12 mouse cellular contexts compared by ENCODE assay signal in genomic region chr13:15466496-15466895, GRCm38 (mm10). TPM values are rescaled to one million over a fixed set of nuclear protein-coding genes. Genes with fewer than 3 reads are reported as not detected.
DNase-seq lines count a peak whose midpoint lies in the region; ATAC-seq lines count a peak whose summit lies in the region.
"Had no signal": no experiment of that assay in that cellular context is flagged by ENCODE, and none has a peak within 500 bp of the region (broad histone marks: within the 10 kb centered on the region; RNA-seq: fewer than 3 reads in every experiment).

No protein-coding gene starts in this region.

- H3K27me3 ChIP-seq in hindbrain, embryonic 12.5 days = peaks cover 15% of the 10 kb centered on the region
- peaks cover 19% of the 10 kb centered on the region for H3K27me3 ChIP-seq in midbrain, embryonic 13.5 days

- peak overlapping the region; percentile 17 for H3K4me3 ChIP-seq in hindbrain, embryonic 12.5 days
- H3K4me3 ChIP-seq in midbrain, embryonic 13.5 days (replicated peaks) = peak overlapping the region; percentile 79
- H3K4me3 ChIP-seq: erythroblast, embryonic 14.5 days; megakaryocyte, embryonic 14.5 days had no signal

- H3K36me3 ChIP-seq in hindbrain, embryonic 12.5 days = no peaks in the 10 kb centered on the region
- H3K36me3 ChIP-seq in midbrain, embryonic 13.5 days = no peaks in the 10 kb centered on the region

- peak; percentile 35 for DNase-seq in embryo, embryonic 10 days (ENCODE audit: low spot score)
- no peak for DNase-seq in embryo, embryonic 10.5 days (ENCODE audit: low spot score)
- peak; percentile 31 for DNase-seq in NIH3T3 (ENCODE audit: low read depth)
- DNase-seq in frontal cortex, postnatal 14 days (ENCODE audit: low spot score in 2 of 2) = no peak
- DNase-seq in cerebellum, adult 11-12 months = no peak
- DNase-seq in left cerebral cortex, adult 8-10 months (ENCODE audit: low spot score in 2 of 2) = no peak
- DNase-seq: layer of hippocampus, postnatal 36 days; right cerebral cortex, adult 18-20 months had no signal

- H3K27ac ChIP-seq in hindbrain, embryonic 12.5 days = no peak overlapping the region
- H3K27ac ChIP-seq in midbrain, embryonic 13.5 days = no peak overlapping the region

- H3K9me3 ChIP-seq in hindbrain, embryonic 12.5 days (replicated peaks) = no peaks in the 10 kb centered on the region
- no peaks in the 10 kb centered on the region for H3K9me3 ChIP-seq in midbrain, embryonic 13.5 days
- H3K9me3 ChIP-seq: megakaryocyte, embryonic 14.5 days had no signal

- H3K9ac ChIP-seq in hindbrain, embryonic 12.5 days = peak overlapping the region; percentile 9; the same call in 1 of the 2 replicates
- peak overlapping the region; percentile 54 for H3K9ac ChIP-seq in midbrain, embryonic 13.5 days (replicated peaks)

- no peak for ATAC-seq in hindbrain, embryonic 12.5 days (ENCODE audit: low FRiP score)
- ATAC-seq in midbrain, embryonic 13.5 days = no peak

- peaks cover 60% of the 10 kb centered on the region for H3K4me1 ChIP-seq in hindbrain, embryonic 12.5 days
- peaks cover 77% of the 10 kb centered on the region for H3K4me1 ChIP-seq in midbrain, embryonic 13.5 days (replicated peaks)

- H3K4me2 ChIP-seq in hindbrain, embryonic 12.5 days (replicated peaks) = peak overlapping the region; percentile 90
- H3K4me2 ChIP-seq in midbrain, embryonic 13.5 days (replicated peaks) = peak overlapping the region; percentile 90

- 22% methylated on average over 6 of the region's 6 CpGs for WGBS in hindbrain, embryonic 12.5 days
- WGBS in midbrain, embryonic 13.5 days = 7% methylated on average over 6 of the region's 6 CpGs

RNA-seq across cellular contexts. Expression of gene Gli3, which starts 3.5 kb away (rescaled TPM):
- 25.8 and 26.9 TPM in 2 replicates for polyA plus RNA-seq in hindbrain, embryonic 12.5 days (2016; fragmentation: Nextera tagmentation; extraction: Ambion mirVana)
- polyA plus RNA-seq in midbrain, embryonic 13.5 days (2015; fragmentation: Nextera tagmentation; extraction: Ambion mirVana) = 15.8 and 17.6 TPM in 2 replicates
- 10 to 100 TPM in 3 of 4 experiments, 1 to 10 TPM in 1; 9.1 to 11.9 (median 11.7) TPM for total RNA-seq in left cerebral cortex, adult 8-10 months (2022)
- polyA plus RNA-seq: erythroblast, embryonic 14.5 days had no signal

Comparison
In these comparisons a context has a peak if more than half of its experiments do, and no peak if none do; other contexts are left out.
1. DNase-seq: peak in embryo, embryonic 10 days (single experiment) and NIH3T3 (single experiment); none in embryo, embryonic 10.5 days (single experiment), frontal cortex, postnatal 14 days (0 of 2), cerebellum, adult 11-12 months (single experiment) and left cerebral cortex, adult 8-10 months (0 of 2).